Mouse (Mus musculus): ENCODE results near the gene Dll4.

Dll4 gene

DNA sequence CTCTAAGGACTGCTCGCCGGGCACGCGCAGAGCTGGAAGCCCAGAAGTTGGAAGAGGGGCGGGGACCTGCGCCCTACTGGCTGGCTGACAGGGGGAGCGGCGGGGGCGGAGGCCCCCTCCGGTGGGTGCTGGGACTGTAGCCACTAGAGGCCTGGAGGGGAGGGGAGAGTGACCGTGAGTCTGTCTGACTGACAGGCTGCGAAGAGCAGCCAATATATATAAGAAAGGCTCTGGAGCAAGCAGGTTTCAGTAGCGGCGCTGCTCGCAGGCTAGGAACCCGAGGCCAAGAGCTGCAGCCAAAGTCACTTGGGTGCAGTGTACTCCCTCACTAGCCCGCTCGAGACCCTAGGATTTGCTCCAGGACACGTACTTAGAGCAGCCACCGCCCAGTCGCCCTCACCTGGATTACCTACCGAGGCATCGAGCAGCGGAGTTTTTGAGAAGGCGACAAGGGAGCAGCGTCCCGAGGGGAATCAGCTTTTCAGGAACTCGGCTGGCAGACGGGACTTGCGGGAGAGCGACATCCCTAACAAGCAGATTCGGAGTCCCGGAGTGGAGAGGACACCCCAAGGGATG is at the start of gene Dll4:
Gene Dll4, plus strand, starts transcription at position 217 of the 576 bp plus-strand sequence.
- DNase-seq (ENCODE audit: low spot score in 2 of 2) = peak in 1 of 2 experiments; percentile 24

DNA sequence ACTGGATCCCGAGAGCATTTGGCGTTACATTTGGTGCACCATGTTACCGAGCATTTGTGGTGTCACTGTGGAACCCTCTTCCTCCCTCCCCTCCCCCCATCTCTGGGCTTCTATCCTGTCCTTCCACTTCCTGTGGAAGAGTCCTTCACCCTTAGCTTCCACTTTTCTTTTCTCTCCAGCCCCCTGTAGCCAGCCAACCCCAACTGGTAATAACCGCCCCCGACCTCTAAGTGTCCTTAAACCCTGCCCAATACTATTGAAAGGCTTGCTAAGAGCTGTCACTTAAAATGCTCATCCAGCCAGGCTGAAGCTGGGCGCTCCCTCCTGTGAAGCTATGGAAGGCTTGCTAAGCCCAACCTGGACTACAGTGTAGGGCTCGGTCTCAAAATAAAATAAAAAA is 48.7 kb upstream of the Dll4 start:
- DNase-seq (ENCODE audit: low spot score in 2 of 2) = no peak

DNA sequence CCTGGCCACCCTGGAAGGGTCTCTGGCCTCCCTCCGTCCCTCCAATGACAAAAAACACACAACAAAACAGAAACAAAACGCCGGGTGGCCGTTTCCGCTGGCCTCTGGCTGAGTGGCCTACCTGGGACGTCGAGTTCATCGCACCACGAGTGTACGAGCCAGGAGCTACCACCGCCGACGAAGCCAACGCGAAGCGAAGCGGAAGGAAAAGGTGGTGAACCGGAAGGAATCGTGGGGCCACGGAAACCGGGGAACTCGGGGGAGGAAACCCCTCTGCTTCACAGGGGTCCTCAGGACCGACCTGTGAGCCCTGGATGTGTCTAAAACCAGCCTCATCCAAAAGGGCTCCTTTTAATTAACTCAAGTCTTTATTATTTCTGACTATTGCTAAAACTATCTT is 47.8 kb upstream of the Dll4 start:
- DNase-seq (ENCODE audit: low spot score in 2 of 2) = no peak

DNA sequence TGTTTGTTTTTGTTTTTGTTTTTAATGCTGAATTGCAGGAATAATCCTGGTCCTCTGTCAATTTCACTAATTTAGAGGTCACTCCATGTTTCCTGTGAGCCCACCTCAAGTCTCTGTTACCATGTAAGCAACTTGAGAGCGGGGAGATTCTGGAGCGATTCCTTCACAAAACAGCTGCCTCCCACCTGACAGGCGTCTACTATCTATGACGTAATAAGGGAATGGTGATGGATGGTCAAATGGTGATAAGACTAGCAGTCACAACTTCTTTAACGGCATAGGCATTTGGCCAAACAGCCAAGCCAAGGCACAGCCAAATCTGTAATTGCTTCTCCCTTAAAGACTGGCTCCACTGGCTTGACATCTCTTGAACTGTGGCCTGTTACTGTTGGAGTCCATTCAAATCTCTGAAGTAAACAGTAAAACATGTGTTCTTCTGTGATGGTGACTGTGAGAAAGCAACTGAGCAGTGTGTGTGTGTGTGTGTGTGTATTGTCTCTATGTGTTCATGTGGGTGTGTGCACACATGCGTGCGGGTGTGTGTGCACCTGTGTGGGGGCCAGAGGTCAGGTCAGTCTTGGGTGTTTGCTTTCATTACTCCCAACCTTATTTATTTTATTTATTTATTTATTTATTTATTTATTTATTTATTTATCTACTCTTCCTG is 43.6 kb upstream of the Dll4 start:
- DNase-seq (ENCODE audit: low spot score in 2 of 2) = no peak

DNA sequence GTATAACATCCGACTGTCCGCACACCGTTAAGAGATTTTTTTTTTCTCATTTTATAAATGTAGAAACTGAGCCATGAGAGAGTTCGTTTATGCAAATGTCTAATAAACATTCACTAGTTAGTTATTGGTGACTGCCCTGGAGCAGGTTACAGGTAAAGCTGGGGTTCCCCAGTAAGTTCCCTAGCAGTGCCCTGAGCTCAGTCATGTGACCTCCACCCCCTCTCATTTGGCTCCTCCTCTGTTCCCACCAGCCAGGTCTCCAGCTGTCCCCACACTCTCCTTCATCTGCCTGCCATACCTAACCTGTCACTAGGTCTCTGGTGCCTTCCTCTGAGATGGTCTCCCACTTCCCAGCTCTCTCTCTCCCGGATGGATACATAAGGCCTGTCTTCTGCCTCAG is 38.2 kb upstream of the Dll4 start:
- no peak for DNase-seq (ENCODE audit: low spot score in 2 of 2)

DNA sequence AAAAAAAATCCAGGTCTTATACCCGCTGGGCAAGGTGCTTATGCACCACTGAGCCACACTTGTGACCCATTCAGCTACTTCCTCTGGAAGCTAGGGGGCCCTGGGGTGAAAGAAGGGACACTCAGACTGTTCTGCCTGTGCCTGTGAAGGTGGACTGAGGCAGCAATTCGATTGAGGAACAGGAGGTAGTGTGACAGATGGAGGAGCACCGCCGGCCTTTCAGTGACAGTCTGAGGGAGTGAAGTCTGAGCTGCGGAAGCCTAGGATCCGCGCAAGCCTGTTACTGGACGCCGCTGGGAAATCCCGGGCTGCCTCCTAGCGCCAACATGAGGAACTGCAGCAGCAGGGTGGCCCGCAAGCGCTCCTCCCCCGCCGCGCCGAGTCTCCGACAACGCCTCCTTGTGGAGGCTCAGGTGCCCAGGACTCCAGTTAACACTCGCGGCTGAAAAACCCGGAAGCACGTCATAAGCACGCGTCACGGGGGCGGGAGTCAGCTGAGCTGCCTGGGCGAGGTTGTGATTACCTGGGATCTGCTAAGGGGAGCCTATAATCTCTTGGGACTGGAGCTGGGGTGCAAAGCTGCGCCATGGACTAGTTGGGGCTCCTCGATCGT is 37.2 kb upstream of the Dll4 start, which contains the start of gene Vps18:
Gene Vps18, plus strand, starts transcription at position 471 of the 613 bp plus-strand sequence.
- peak; percentile 98 for DNase-seq (ENCODE audit: low spot score in 2 of 2)

DNA sequence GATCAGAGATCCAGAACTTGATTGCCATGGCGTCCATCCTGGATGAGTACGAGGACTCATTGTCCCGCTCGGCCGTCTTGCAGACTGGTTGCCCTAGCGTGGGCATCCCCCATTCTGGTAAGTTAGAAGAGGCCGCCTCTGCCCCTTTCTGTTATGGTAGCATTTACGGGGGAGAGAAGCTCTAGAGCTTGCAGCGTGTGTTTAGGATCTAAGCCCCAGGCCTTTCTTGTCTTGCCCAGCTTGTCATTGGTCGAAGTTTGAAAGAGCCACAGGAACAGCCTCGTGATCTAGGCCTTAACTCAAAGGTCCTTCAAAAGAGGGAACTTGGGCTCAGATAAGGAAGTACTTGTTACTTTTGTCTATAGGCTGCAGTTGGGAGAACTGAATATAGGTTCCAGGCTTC is 36.6 kb upstream of the Dll4 start:
- DNase-seq (ENCODE audit: low spot score in 2 of 2) = peak; percentile 30 to 52

DNA sequence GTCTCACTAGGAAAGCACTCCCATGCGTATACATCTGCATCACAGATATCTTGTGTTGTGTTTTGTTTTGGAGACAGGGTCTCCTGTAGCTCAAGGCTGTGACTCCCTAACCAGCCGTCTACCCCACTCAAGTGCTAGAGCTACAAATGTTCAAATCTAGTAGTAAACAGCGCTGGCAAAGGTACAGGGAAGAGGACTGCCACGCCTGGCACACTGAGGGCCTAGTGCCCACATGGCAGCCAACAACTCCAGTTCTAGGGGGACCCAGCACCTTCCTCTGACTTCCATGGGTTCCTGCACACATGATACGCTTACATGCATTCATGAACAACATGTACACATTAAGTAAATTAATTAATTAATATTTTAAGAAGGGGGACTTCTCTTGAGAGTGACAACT is 33.3 kb upstream of the Dll4 start:
- DNase-seq (ENCODE audit: low spot score in 2 of 2) = no peak

DNA sequence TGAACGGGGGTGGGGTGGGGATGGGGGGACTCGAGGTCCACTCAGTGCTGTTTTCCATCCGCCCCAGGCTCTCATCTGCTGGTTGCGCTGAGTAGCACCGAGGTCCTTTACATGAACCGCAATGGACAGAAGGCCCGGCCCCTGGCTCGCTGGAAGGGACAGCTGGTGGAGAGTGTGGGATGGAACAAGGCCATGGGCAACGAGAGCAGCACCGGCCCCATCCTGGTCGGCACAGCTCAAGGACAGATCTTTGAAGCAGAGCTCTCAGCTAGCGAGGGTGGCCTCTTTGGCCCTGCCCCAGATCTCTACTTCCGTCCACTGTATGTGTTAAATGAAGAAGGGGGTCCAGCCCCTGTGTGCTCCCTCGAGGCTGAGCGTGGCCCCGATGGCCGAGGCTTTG is 32.7 kb upstream of the Dll4 start:
- no peak for DNase-seq (ENCODE audit: low spot score in 2 of 2)

DNA sequence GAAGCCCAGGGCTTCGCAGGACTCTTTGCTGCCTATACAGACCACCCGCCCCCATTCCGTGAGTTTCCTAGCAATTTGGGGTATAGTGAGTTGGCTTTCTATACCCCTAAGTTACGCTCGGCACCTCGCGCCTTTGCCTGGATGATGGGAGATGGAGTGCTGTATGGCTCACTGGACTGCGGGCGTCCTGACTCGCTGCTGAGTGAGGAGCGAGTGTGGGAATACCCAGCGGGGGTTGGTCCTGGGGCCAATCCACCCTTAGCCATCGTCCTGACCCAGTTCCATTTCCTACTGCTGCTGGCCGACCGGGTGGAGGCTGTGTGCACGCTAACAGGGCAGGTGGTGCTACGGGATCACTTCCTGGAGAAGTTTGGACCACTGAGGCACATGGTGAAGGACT is 32.3 kb upstream of the Dll4 start:
- DNase-seq (ENCODE audit: low spot score in 2 of 2) = no peak

- no peak for DNase-seq (ENCODE audit: low spot score in 2 of 2)
Measured at GRCm38 (mm10) chr2:119293776-119294390, 31.7 kb upstream of the Dll4 start.

GRCm38 (mm10) chr2:119294411-119294810 is 31.2 kb upstream of the Dll4 start:
- no peak for DNase-seq (ENCODE audit: low spot score in 2 of 2)

DNA sequence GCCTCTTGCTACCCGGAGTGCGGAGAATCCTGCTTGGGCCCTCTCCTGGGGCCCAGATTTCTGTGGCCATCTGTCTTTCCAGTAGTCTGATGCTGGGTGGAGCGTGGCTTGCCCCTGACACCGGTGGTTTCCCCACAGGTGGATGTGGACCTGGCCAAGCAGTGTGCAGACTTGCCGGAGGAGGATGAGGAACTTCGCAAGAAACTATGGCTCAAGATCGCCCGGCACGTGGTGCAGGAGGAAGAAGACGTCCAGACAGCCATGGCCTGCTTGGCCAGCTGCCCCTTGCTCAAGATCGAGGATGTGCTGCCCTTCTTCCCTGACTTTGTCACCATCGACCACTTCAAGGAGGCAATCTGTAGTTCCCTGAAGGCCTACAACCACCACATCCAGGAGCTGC is 28.8 kb upstream of the Dll4 start:
- no peak for DNase-seq (ENCODE audit: low spot score in 2 of 2)

GRCm38 (mm10) chr2:119297506-119297905 is 28.1 kb upstream of the Dll4 start:
- DNase-seq (ENCODE audit: low spot score in 2 of 2) = no peak

DNA sequence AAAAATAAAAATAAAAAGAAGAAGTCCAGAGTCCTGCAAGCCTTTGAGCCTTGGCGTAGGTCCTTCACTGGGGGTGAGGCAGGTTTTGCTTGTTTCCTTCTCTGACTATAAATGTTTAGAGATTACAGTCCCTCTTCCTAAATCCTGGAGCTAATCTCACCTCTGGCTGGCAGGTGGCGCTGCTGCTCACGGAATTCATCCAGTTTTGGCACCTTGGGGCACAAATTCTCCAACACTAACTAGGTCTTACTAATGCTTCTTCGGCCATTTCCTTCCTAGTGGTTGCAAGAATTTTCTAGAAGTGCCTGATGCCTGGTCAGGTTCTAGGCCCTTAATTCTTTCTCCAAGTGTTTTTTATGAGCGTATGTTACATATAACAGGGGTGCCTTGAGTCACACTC is 27.3 kb upstream of the Dll4 start:
- DNase-seq (ENCODE audit: low spot score in 2 of 2) = peak in 1 of 2 experiments; percentile 49

GRCm38 (mm10) chr2:119298839-119299238 is 26.7 kb upstream of the Dll4 start:
- DNase-seq (ENCODE audit: low spot score in 2 of 2) = no peak

GRCm38 (mm10) chr2:119299981-119300818 is 25.4 kb upstream of the Dll4 start:
- DNase-seq (ENCODE audit: low spot score in 2 of 2) = peak; percentile 74 to 91

- DNase-seq (ENCODE audit: low spot score in 2 of 2) = no peak
Measured at GRCm38 (mm10) chr2:119300819-119301493, 24.6 kb upstream of the Dll4 start.

DNA sequence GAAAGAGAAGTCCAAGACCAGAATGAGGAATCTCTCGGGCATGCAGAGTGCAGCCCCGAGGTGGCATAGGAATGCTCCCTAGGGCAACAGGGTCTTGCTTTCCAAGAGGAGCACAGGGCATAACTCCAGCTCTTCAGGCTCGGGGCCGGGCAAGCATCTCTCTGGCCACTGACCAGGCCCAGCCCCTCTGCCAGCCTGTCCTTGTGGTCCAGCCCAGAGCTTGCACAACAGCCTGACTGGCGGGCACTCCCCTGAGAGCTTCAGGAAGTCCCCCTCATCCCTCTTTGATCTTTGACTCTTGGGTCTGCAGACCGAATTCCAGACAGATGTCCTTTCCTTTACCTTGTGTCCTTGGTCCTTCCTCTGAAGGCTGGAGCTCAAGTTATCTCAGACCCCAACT is 22.7 kb upstream of the Dll4 start:
- DNase-seq (ENCODE audit: low spot score in 2 of 2) = no peak

GRCm38 (mm10) chr2:119304391-119304790 is 21.2 kb upstream of the Dll4 start:
- DNase-seq (ENCODE audit: low spot score in 2 of 2) = no peak

DNA sequence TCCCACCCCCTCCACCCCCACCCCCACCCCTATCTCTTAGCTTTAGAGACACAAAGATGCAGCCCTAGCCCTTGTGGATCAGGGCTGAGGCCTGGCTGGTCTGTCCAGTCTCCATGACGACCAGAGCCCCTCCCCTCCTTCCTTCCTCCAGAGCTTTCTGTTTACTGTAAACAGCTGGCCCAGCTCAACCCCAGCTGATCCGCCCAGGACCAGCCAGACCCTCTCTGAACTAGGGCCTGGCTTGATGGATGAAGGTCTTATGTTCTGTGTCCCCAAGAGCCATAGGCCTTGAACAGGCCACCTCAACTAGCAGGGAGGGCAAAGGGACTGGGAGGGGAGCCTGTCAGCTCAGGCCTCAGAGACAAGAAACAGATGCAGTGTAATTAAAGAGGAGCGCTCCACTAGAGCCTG is 20.8 kb upstream of the Dll4 start:
- no peak for DNase-seq (ENCODE audit: low spot score in 2 of 2)
